Mouse (Mus musculus) stomach, embryonic 16.5 days (tissue): ENCODE data around the gene Exoc3l. TPM values are rescaled to one million over a fixed set of nuclear protein-coding genes. Genes with fewer than 3 reads are reported as not detected.

Source experiments
- ATAC-seq: fragments of 200-750 bp; cut with Nextera tagmentation; 2 replicates; pipeline ENCODE4 v1.8.0; 2017; ENCODE audit warnings: moderate number of reproducible peaks, moderate TSS enrichment; ENCODE audit not compliant: insufficient read depth, low FRiP score
- H3K27ac ChIP-seq: fragments of 300-500 bp; sonication (generic); 2 replicates; pipeline ENCODE4 v1.5.1; 2014; ENCODE audit warnings: low read length
- H3K27me3 ChIP-seq: fragments of 300-500 bp; sonication (generic); 2 replicates; pipeline ENCODE4 v1.6.1; 2014; ENCODE audit warnings: low read length, control low read depth, mixed read lengths; ENCODE audit not compliant: control insufficient read depth, insufficient read depth
- H3K36me3 ChIP-seq: fragments of 300-500 bp; sonication (generic); 2 replicates; pipeline ENCODE4 v1.6.1; 2014; ENCODE audit warnings: low read length; ENCODE audit not compliant: control insufficient read depth, insufficient read depth
- H3K4me1 ChIP-seq: fragments of 300-500 bp; sonication (generic); 2 replicates; pipeline ENCODE4 v1.6.1; 2014; ENCODE audit warnings: low read length, control low read depth, mixed read lengths; ENCODE audit not compliant: control insufficient read depth, insufficient read depth
- H3K4me2 ChIP-seq: fragments of 300-500 bp; sonication (generic); 2 replicates; pipeline ENCODE4 v1.6.1; 2014; ENCODE audit warnings: low read depth, low read length, mixed read lengths
- H3K4me3 ChIP-seq: fragments of 300-500 bp; sonication (generic); replicated peaks from 2 replicates; pipeline ENCODE4 v1.5.1; 2014; ENCODE audit warnings: mild to moderate bottlenecking, low read length
- H3K9ac ChIP-seq: fragments of 300-500 bp; sonication (generic); 2 replicates; pipeline ENCODE4 v1.6.1; 2014; ENCODE audit warnings: low read length
- H3K9me3 ChIP-seq: fragments of 300-500 bp; sonication (generic); replicated peaks from 2 replicates; pipeline ENCODE4 v1.6.1; 2016; ENCODE audit warnings: low read length, control low read depth; ENCODE audit not compliant: control insufficient read depth
- WGBS: fragments of 180-500 bp; shearing (Covaris S2); extraction: QIAGEN DNeasy Blood & Tissue Kit; methylation state at CpG from one replicate; pipeline ENCODE4 v1.1.7; 2014; 5-methylcytosine and 5-hydroxymethylcytosine counted together
- microRNA counts: library from miRNA; unstranded; fragments of <30 nt; microRNA quantifications from one replicate; lab custom pipeline; 2016
- microRNA-seq: library from miRNA; unstranded; fragments of <30 nt; microRNA quantifications from one replicate; pipeline ENCODE4, GENCODE M21; 2016
- polyA plus RNA-seq: library from polyadenylated mRNA; unstranded; fragments of >200 nt; fragmentation: Nextera tagmentation; extraction: Ambion mirVana; gene quantifications from 2 replicates; pipeline ENCODE4 v1.2.1, GENCODE M21; 2015

Gene Exoc3l
- polyA plus RNA-seq, 1 experiment from 2014 or later: 11.9 TPM

DNA sequence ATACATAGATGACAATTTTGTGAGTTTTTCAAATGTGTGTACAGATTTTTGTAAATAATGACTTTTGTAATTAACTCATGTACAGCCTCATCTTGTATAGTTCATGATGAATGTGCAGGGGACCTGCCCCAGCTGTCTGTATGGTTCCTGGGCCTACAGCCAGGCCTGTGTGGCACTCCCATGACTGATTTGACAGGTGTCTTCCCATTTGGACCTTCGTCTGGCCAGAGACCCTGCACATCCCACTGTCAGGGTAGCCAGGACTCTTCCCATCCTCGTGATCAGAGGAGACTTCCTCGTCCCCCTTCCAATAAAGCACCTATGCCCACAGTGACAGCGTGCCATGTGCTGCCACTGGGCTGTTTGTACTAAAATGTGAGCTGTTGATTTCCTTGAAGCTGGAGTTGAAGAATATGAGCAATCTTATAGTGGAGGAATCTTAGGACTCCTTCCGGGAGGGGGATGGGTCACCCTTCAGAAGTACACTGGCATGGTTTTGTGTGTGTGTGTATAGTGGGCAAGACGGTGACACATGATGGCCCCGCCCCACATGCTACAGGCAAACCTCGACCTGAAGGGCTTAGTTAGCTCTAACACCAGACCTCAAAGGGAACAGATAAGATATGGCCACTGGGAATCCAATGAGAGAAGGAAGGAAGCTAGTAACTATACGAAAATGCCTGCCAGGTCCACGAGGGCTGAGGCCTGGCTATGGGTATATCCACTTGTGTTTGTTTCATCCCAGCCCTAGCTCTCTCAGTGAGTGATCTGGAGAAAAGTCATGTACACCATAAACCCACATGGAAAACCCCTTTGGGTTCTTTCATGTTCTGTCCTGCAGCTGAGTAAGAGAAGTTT, 43.0 kb downstream of the Exoc3l start:
- Histone ChIP-seq H3K27ac (no peak overlapping the region), H3K4me3 (no peak overlapping the region), H3K27me3 (no peaks in the 10 kb centered on the region), H3K4me1 (peaks cover 18% of the 10 kb centered on the region), H3K4me2 (peak overlapping the region; percentile 98), H3K36me3 (peaks cover 13% of the 10 kb centered on the region; the same call in 1 of the 2 replicates), H3K9ac (no peak overlapping the region; the same call in 1 of the 2 replicates), H3K9me3 (no peaks in the 10 kb centered on the region)
- 76% methylated on average over 10 of the region's 10 CpGs for WGBS
- ATAC-seq: no peak

DNA sequence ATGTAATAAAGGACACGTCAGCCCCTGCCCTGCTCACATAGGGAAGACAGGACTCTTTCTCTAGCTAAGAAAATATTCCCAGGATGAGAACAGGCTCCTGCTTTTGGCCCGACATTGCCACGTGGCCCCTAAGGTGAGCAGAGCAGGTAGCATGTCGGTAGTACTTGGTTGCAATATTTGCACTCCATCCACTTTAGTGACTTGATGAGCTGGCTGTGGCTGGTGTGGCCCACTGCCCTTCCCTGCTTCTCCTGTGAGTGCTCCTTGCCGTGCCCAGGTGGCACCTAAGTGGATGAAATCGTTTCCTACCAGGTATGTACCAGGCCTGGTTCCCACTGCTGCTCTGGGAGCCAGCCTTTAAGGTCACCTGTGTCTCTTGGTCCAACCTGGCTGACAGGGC, 43.9 kb downstream of the Exoc3l start:
- WGBS: 93% methylated on average over 6 of the region's 6 CpGs
- H3K4me2 ChIP-seq: no peak overlapping the region
- no peak overlapping the region for H3K4me3 ChIP-seq
- no peak overlapping the region for H3K27ac ChIP-seq
- no peak for ATAC-seq
- H3K36me3 ChIP-seq: peaks cover 13% of the 10 kb centered on the region; the same call in 1 of the 2 replicates
- no peaks in the 10 kb centered on the region for H3K27me3 ChIP-seq
- H3K4me1 ChIP-seq: peaks cover 18% of the 10 kb centered on the region
- no peaks in the 10 kb centered on the region for H3K9me3 ChIP-seq
- no peak overlapping the region for H3K9ac ChIP-seq

DNA sequence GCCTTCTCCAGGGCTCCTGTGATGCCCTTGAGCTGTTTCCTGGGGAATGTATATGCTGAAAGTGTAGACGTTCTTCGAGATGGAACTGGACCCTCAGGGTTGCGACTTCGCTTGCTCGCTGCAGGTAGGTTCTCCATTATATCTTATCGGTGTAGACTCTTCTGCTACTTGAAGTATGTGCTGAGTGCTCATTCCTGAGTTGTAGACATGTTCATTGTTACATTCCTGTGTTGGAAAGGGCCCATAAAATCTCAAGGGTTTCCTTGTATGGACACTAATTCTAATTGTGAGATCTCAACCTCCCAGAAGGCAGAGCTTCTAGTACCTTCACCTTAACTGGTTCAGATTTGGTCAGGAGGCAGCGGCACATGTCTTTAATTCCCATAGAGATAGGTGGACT, 54.9 kb downstream of the Exoc3l start:
- WGBS: 93% methylated on average over 7 of the region's 7 CpGs
- Histone ChIP-seq H3K27ac (no peak overlapping the region), H3K4me1 (no peaks in the 10 kb centered on the region), H3K27me3 (no peaks in the 10 kb centered on the region), H3K9me3 (no peaks in the 10 kb centered on the region), H3K4me3 (no peak overlapping the region), H3K36me3 (0 out of 2 replicates have a peak, but pooled peaks cover 4% of the 10 kb centered on the region), H3K4me2 (no peak overlapping the region), H3K9ac (no peak overlapping the region)
- no peak for ATAC-seq

MicroRNAs within 50 kb of the gene (microRNA counts, 519-probe panel; counts per million panel counts)
- 2,476 counts per million, percentile 53 among the panel's probes with 10 or more counts for microRNA mmu-miR-328 (lab: Ali Mortazavi, UCI)

Small RNA genes within 50 kb of the gene (microRNA-seq; reads per million reads assigned to microRNA genes)
- gene Gm27320 (not detected), gene Mir328 (181 reads per million, percentile 61 among the genes with 10 or more reads in this experiment)

Other genes starting within 250 kb of the Exoc3l start
- not detected in 2 replicates for gene Ces3a, start 247.5 kb downstream of the Exoc3l start, polyA plus RNA-seq
- not detected in 2 replicates for gene Ces3b, start 212.3 kb downstream of the Exoc3l start, polyA plus RNA-seq
- gene Ces4a, start 164.3 kb downstream of the Exoc3l start, polyA plus RNA-seq: not detected in 2 replicates
- 41.8 and 46.1 TPM in 2 replicates for gene Cbfb, start 125.4 kb downstream of the Exoc3l start, polyA plus RNA-seq
- 29.1 and 30.1 TPM in 2 replicates for gene D230025D16Rik, start 71.0 kb downstream of the Exoc3l start, polyA plus RNA-seq
- 21.4 and 21.6 TPM in 2 replicates for gene B3gnt9, start 40.9 kb downstream of the Exoc3l start, polyA plus RNA-seq
- 32.9 and 36.1 TPM in 2 replicates for gene Tradd, start 31.5 kb downstream of the Exoc3l start, polyA plus RNA-seq
- gene Fbxl8, start 31.5 kb downstream of the Exoc3l start, polyA plus RNA-seq: 3.4 and 4.7 TPM in 2 replicates
- gene Hsf4, start 26.3 kb downstream of the Exoc3l start, polyA plus RNA-seq: not detected in 2 replicates
- 1.3 and 2.3 TPM in 2 replicates for gene Nol3, start 20.0 kb downstream of the Exoc3l start, polyA plus RNA-seq
- gene 4931428F04Rik, start 6.2 kb downstream of the Exoc3l start, polyA plus RNA-seq: 8.0 and 9.2 TPM in 2 replicates
- gene E2f4, start 1.6 kb upstream of the Exoc3l start, polyA plus RNA-seq: 72.0 and 74.0 TPM in 2 replicates
- 18.9 and 19.4 TPM in 2 replicates for gene Elmo3, start 9.5 kb upstream of the Exoc3l start, polyA plus RNA-seq
- 2.1 and 2.4 TPM in 2 replicates for gene Lrrc29, start 30.2 kb upstream of the Exoc3l start, polyA plus RNA-seq
- gene Tmem208, start 30.3 kb upstream of the Exoc3l start, polyA plus RNA-seq: 124 and 131 TPM in 2 replicates
- gene Fhod1, start 51.9 kb upstream of the Exoc3l start, polyA plus RNA-seq: 2.2 and 2.5 TPM in 2 replicates
- 1.5 and 1.7 TPM in 2 replicates for gene Slc9a5, start 52.7 kb upstream of the Exoc3l start, polyA plus RNA-seq
- gene Plekhg4, start 77.2 kb upstream of the Exoc3l start, polyA plus RNA-seq: 0.11 and 0.22 TPM in 2 replicates
- not detected in 2 replicates for gene Kctd19, start 117.4 kb upstream of the Exoc3l start, polyA plus RNA-seq
- gene Lrrc36, start 117.5 kb upstream of the Exoc3l start, polyA plus RNA-seq: 0.17 and 0.47 TPM in 2 replicates
- 70.3 and 79.3 TPM in 2 replicates for gene Tppp3, start 175.4 kb upstream of the Exoc3l start, polyA plus RNA-seq
- 33.8 and 34.6 TPM in 2 replicates for gene Zdhhc1, start 200.8 kb upstream of the Exoc3l start, polyA plus RNA-seq
- 2.5 and 2.8 TPM in 2 replicates for gene Hsd11b2, start 222.7 kb upstream of the Exoc3l start, polyA plus RNA-seq